Mouse (Mus musculus) embryonic facial prominence, embryonic 12.5 days (tissue): ENCODE results near the gene Fank1. TPM values are rescaled to one million over a fixed set of nuclear protein-coding genes. Genes with fewer than 3 reads are reported as not detected.

Experiments
- ATAC-seq: fragments of 200-750 bp; cut with Nextera tagmentation; 2 replicates; pipeline ENCODE4 v1.8.0; 2017; ENCODE audit not compliant: insufficient number of reproducible peaks, insufficient read depth, low FRiP score, low TSS enrichment
- H3K27ac ChIP-seq: fragments of 300-500 bp; sonication (generic); 2 replicates; pipeline ENCODE4 v1.5.1; 2016; ENCODE audit warnings: mild to moderate bottlenecking
- H3K27me3 ChIP-seq: fragments of 300-500 bp; sonication (generic); 2 replicates; pipeline ENCODE4 v1.6.1; 2016; ENCODE audit warnings: mild to moderate bottlenecking, moderate library complexity
- H3K36me3 ChIP-seq: fragments of 300-500 bp; sonication (generic); 2 replicates; pipeline ENCODE4 v1.6.1; 2016; ENCODE audit warnings: mild to moderate bottlenecking
- H3K4me1 ChIP-seq: fragments of 300-500 bp; sonication (generic); 2 replicates; pipeline ENCODE4 v1.6.1; 2016
- H3K4me2 ChIP-seq: fragments of 300-500 bp; sonication (generic); replicated peaks from 2 replicates; pipeline ENCODE4 v1.6.1; 2016; ENCODE audit warnings: mild to moderate bottlenecking, moderate library complexity
- H3K4me3 ChIP-seq: fragments of 300-500 bp; sonication (generic); 2 replicates; pipeline ENCODE4 v1.5.1; 2016; ENCODE audit warnings: mild to moderate bottlenecking
- H3K9ac ChIP-seq: fragments of 300-500 bp; sonication (generic); 2 replicates; pipeline ENCODE4 v1.6.1; 2016; ENCODE audit warnings: mild to moderate bottlenecking, moderate library complexity
- H3K9me3 ChIP-seq: fragments of 300-500 bp; sonication (generic); 2 replicates; pipeline ENCODE4 v1.6.1; 2016; ENCODE audit warnings: mild to moderate bottlenecking, moderate library complexity
- WGBS: fragments of 180-500 bp; shearing (Covaris S2); methylation state at CpG from one replicate; pipeline ENCODE4 v1.1.7; 2016; 5-methylcytosine and 5-hydroxymethylcytosine counted together
- polyA plus RNA-seq: library from polyadenylated mRNA; unstranded; fragments of >200 nt; fragmentation: Nextera tagmentation; extraction: Ambion mirVana; gene quantifications from 2 replicates; pipeline ENCODE4 v1.2.1, GENCODE M21; 2016

Gene Fank1
- polyA plus RNA-seq, 1 experiment from 2014 or later: 0.43 TPM

GRCm38 (mm10) chr7:133748753-133749152, 27.9 kb upstream of the Fank1 start:
- no peak overlapping the region for H3K4me2 ChIP-seq
- no peak overlapping the region for H3K9ac ChIP-seq
- no peak overlapping the region for H3K27ac ChIP-seq
- WGBS: 87% methylated on average over 14 of the region's 14 CpGs
- no peaks in the 10 kb centered on the region for H3K4me1 ChIP-seq
- H3K4me3 ChIP-seq: no peak overlapping the region
- H3K9me3 ChIP-seq: no peaks in the 10 kb centered on the region
- 0 out of 2 replicates have a peak, but pooled peaks cover 3% of the 10 kb centered on the region for H3K36me3 ChIP-seq
- no peaks in the 10 kb centered on the region for H3K27me3 ChIP-seq
- ATAC-seq: no peak

GRCm38 (mm10) chr7:133750666-133751065, 26.0 kb upstream of the Fank1 start:
- 66% methylated on average over 5 of the region's 5 CpGs for WGBS
- Histone ChIP-seq H3K9me3 (no peaks in the 10 kb centered on the region), H3K4me3 (no peak overlapping the region), H3K4me2 (no peak overlapping the region), H3K9ac (no peak overlapping the region), H3K4me1 (no peaks in the 10 kb centered on the region), H3K27ac (no peak overlapping the region), H3K27me3 (no peaks in the 10 kb centered on the region), H3K36me3 (0 out of 2 replicates have a peak, but pooled peaks cover 3% of the 10 kb centered on the region)
- no peak for ATAC-seq

DNA sequence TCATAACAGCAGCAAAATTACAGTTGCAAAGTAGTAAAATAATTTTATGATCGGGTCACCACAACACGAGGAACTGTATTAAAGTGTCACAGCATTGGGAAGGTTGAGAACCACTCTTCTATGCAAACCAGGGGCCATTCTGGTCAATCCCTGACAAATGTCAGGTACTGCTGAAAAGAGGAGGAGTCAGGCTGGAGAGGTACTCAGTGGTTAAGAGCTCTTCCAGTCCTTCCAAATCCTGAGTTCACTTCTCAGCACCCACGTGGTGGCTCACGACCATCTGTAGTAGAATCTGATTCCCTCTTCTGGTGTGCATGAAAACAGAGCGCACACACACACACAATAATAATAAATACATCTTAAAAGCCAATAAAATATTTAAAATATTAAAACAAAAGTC, 25.5 kb upstream of the Fank1 start:
- Histone ChIP-seq H3K9ac (no peak overlapping the region), H3K4me3 (no peak overlapping the region), H3K36me3 (0 out of 2 replicates have a peak, but pooled peaks cover 3% of the 10 kb centered on the region), H3K27ac (no peak overlapping the region), H3K4me1 (no peaks in the 10 kb centered on the region), H3K27me3 (no peaks in the 10 kb centered on the region), H3K9me3 (no peaks in the 10 kb centered on the region), H3K4me2 (no peak overlapping the region)
- ATAC-seq: no peak
- 79% methylated on average over 5 of the region's 5 CpGs for WGBS

DNA sequence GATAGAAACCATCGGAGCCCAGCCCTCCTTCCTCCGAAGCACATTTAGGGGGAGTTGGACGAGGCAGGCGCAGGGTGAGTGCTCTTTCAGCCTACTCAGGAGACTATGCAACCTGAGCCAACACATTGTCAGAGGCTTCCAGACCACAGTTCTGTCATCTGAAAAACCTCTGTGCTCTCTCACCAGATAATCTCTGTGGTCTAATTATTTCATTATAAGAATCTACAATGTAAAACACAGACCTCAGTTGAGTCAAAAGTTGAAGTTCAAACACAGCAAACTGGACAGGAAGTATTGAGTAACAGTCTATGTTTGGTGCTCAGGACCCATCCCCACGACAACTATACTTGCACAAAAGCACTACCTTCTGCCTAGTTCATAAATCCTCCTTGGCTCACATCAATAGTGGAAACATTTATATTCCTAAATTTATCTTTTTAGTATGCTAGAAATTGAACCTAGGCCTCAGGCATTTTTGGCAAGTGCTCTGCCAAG, 18.7 kb upstream of the Fank1 start:
- ATAC-seq: no peak
- Histone ChIP-seq H3K27ac (no peak overlapping the region), H3K9ac (no peak overlapping the region), H3K9me3 (no peaks in the 10 kb centered on the region), H3K4me3 (no peak overlapping the region), H3K27me3 (no peaks in the 10 kb centered on the region), H3K36me3 (no peaks in the 10 kb centered on the region), H3K4me1 (peaks cover 5% of the 10 kb centered on the region; the same call in 1 of the 2 replicates), H3K4me2 (no peak overlapping the region)
- 34% methylated on average over 5 of the region's 5 CpGs for WGBS

GRCm38 (mm10) chr7:133758716-133759115, 17.9 kb upstream of the Fank1 start:
- H3K27me3 ChIP-seq: no peaks in the 10 kb centered on the region
- no peaks in the 10 kb centered on the region for H3K9me3 ChIP-seq
- 93% methylated on average over 5 of the region's 5 CpGs for WGBS
- no peak for ATAC-seq
- peaks cover 5% of the 10 kb centered on the region; the same call in 1 of the 2 replicates for H3K4me1 ChIP-seq
- H3K27ac ChIP-seq: no peak overlapping the region
- H3K4me2 ChIP-seq: no peak overlapping the region
- H3K4me3 ChIP-seq: no peak overlapping the region
- H3K9ac ChIP-seq: no peak overlapping the region
- no peaks in the 10 kb centered on the region for H3K36me3 ChIP-seq

- peak; percentile 84 for ATAC-seq
- Histone ChIP-seq H3K27me3 (no peaks in the 10 kb centered on the region), H3K4me3 (peak overlapping the region; percentile 18), H3K27ac (peak overlapping the region; percentile 66), H3K4me2 (peak overlapping the region; percentile 47), H3K4me1 (peaks cover 5% of the 10 kb centered on the region; the same call in 1 of the 2 replicates), H3K36me3 (no peaks in the 10 kb centered on the region), H3K9ac (peak overlapping the region; percentile 21; the same call in 1 of the 2 replicates), H3K9me3 (no peaks in the 10 kb centered on the region)
- WGBS: 4% methylated on average over 27 of the region's 27 CpGs
These were observed 16.9 kb upstream of the Fank1 start for GRCm38 (mm10) chr7:133759611-133760353.

DNA sequence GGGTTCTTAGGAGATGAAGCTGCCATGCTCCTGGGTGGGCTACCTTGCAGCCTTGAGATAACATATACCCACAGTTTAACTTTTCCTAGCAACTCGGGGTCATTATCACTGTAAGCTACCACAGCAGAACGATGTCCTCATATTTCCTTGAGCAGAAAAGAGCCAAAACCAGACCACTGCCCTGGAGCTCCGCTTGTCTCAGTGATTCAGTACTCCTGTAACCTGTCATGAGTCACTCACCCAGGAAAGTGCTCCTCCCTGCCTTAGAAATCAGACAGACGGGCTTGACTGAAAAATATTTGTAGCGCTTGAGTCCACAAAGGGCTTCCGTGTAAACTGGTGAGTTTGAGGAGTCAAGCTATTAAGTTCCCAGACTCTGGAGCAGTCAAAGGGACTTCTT, 14.0 kb upstream of the Fank1 start:
- Histone ChIP-seq H3K4me2 (no peak overlapping the region), H3K27me3 (no peaks in the 10 kb centered on the region), H3K9me3 (no peaks in the 10 kb centered on the region), H3K36me3 (no peaks in the 10 kb centered on the region), H3K27ac (no peak overlapping the region), H3K4me1 (peaks cover 5% of the 10 kb centered on the region; the same call in 1 of the 2 replicates), H3K4me3 (no peak overlapping the region), H3K9ac (no peak overlapping the region)
- ATAC-seq: no peak
- 84% methylated on average over 6 of the region's 6 CpGs for WGBS

DNA sequence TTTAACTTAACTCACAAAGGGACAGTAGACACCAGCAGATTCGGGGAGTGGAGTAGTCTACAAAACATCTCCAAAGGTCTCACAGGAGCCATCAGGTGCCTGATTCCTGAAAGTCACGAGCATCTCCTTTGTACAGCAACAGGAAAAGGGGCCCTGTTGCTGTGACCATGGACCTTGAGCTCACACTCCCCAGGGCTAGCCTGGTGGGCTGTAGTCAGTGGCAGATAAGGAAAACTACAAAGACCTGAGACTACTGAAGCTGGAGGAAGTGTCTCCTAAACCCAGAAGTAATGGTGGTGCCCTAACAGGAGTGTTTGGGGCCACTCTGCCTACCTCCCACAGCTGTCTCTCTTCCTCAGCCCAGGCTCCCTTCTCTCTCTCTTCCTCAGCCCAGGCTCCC, 12.2 kb upstream of the Fank1 start:
- no peak for ATAC-seq
- H3K27me3 ChIP-seq: no peaks in the 10 kb centered on the region
- 77% methylated on average over 2 of the region's 2 CpGs for WGBS
- no peaks in the 10 kb centered on the region for H3K36me3 ChIP-seq
- H3K4me3 ChIP-seq: no peak overlapping the region
- no peak overlapping the region for H3K27ac ChIP-seq
- no peak overlapping the region for H3K4me2 ChIP-seq
- H3K4me1 ChIP-seq: peaks cover 3% of the 10 kb centered on the region; the same call in 1 of the 2 replicates
- no peaks in the 10 kb centered on the region for H3K9me3 ChIP-seq
- H3K9ac ChIP-seq: no peak overlapping the region

GRCm38 (mm10) chr7:133765240-133765848, 11.3 kb upstream of the Fank1 start:
- no peaks in the 10 kb centered on the region for H3K36me3 ChIP-seq
- ATAC-seq: no peak
- H3K9ac ChIP-seq: no peak overlapping the region
- no peak overlapping the region for H3K4me3 ChIP-seq
- no peaks in the 10 kb centered on the region for H3K27me3 ChIP-seq
- 75% methylated on average over 10 of the region's 10 CpGs for WGBS
- no peaks in the 10 kb centered on the region for H3K9me3 ChIP-seq
- no peak overlapping the region for H3K4me2 ChIP-seq
- no peak overlapping the region for H3K27ac ChIP-seq
- H3K4me1 ChIP-seq: no peaks in the 10 kb centered on the region

DNA sequence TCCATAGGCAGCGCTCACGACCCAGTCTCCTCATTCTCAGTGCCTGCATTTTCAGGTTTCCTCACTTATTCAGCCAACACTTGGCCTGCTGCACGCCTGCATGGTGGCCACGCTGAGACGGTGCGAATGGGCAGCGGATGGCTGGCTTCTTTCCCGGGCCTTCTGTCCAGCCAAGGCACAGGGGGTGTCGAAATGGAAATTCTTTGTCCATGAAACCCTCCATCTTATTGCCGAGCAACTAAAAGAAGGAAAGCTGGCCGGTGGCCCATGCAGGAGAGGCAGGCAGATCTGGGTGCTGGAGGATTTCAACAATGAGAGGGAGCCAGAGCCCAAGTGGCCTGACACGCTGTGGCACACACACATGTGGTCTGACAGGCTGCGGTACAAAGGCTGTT, 10.8 kb upstream of the Fank1 start:
- H3K36me3 ChIP-seq: no peaks in the 10 kb centered on the region
- no peak overlapping the region for H3K4me2 ChIP-seq
- H3K4me3 ChIP-seq: no peak overlapping the region
- H3K27me3 ChIP-seq: no peaks in the 10 kb centered on the region
- no peak overlapping the region for H3K9ac ChIP-seq
- no peak for ATAC-seq
- 87% methylated on average over 13 of the region's 13 CpGs for WGBS
- no peaks in the 10 kb centered on the region for H3K4me1 ChIP-seq
- no peak overlapping the region for H3K27ac ChIP-seq
- no peaks in the 10 kb centered on the region for H3K9me3 ChIP-seq

GRCm38 (mm10) chr7:133768027-133768426, 8.6 kb upstream of the Fank1 start:
- Histone ChIP-seq H3K4me2 (no peak overlapping the region), H3K27ac (no peak overlapping the region), H3K36me3 (no peaks in the 10 kb centered on the region), H3K4me3 (no peak overlapping the region), H3K9ac (no peak overlapping the region), H3K9me3 (no peaks in the 10 kb centered on the region), H3K27me3 (no peaks in the 10 kb centered on the region), H3K4me1 (no peaks in the 10 kb centered on the region)
- ATAC-seq: no peak
- WGBS: 79% methylated on average over 4 of the region's 4 CpGs

- H3K4me2 ChIP-seq: no peak overlapping the region
- H3K9me3 ChIP-seq: no peaks in the 10 kb centered on the region
- H3K4me1 ChIP-seq: no peaks in the 10 kb centered on the region
- ATAC-seq: no peak
- no peak overlapping the region for H3K9ac ChIP-seq
- no peak overlapping the region for H3K27ac ChIP-seq
- H3K36me3 ChIP-seq: no peaks in the 10 kb centered on the region
- no peaks in the 10 kb centered on the region for H3K27me3 ChIP-seq
- WGBS: 75% methylated on average over 5 of the region's 5 CpGs
- H3K4me3 ChIP-seq: no peak overlapping the region
These were observed 8.1 kb upstream of the Fank1 start for GRCm38 (mm10) chr7:133768517-133768916.
